Mouse (Mus musculus) intestine, embryonic 15.5 days (tissue): ENCODE data around the gene Atp6v0a1. TPM values are rescaled to one million over a fixed set of nuclear protein-coding genes. Genes with fewer than 3 reads are reported as not detected.

Experiments used
- ATAC-seq: fragments of 200-750 bp; cut with Nextera tagmentation; 2 replicates; pipeline ENCODE4 v1.8.0; 2017; ENCODE audit warnings: moderate TSS enrichment, moderate library complexity
- H3K27ac ChIP-seq: fragments of 300-500 bp; sonication (generic); 2 replicates; pipeline ENCODE4 v1.5.1; 2015; ENCODE audit warnings: mild to moderate bottlenecking, inconsistent platforms
- H3K27me3 ChIP-seq: fragments of 300-500 bp; sonication (generic); replicated peaks from 2 replicates; pipeline ENCODE4 v1.6.1; 2015; ENCODE audit warnings: inconsistent platforms
- H3K36me3 ChIP-seq: fragments of 300-500 bp; sonication (generic); 2 replicates; pipeline ENCODE4 v1.6.1; 2015; ENCODE audit warnings: inconsistent platforms
- H3K4me1 ChIP-seq: fragments of 300-500 bp; sonication (generic); replicated peaks from 2 replicates; pipeline ENCODE4 v1.6.1; 2015; ENCODE audit warnings: inconsistent platforms
- H3K4me2 ChIP-seq: fragments of 300-500 bp; sonication (generic); replicated peaks from 2 replicates; pipeline ENCODE4 v1.6.1; 2015; ENCODE audit warnings: mild to moderate bottlenecking, inconsistent platforms
- H3K4me3 ChIP-seq: fragments of 300-500 bp; sonication (generic); replicated peaks from 2 replicates; pipeline ENCODE4 v1.5.1; 2015; ENCODE audit warnings: inconsistent platforms
- H3K9ac ChIP-seq: fragments of 300-500 bp; sonication (generic); 2 replicates; pipeline ENCODE4 v1.6.1; 2015; ENCODE audit warnings: inconsistent platforms
- H3K9me3 ChIP-seq: fragments of 300-500 bp; sonication (generic); 2 replicates; pipeline ENCODE4 v1.6.1; 2016; ENCODE audit warnings: inconsistent platforms
- WGBS: fragments of 180-500 bp; shearing (Covaris S2); methylation state at CpG from one replicate; pipeline ENCODE4 v1.1.7; 2015; 5-methylcytosine and 5-hydroxymethylcytosine counted together
- polyA plus RNA-seq: library from polyadenylated mRNA; unstranded; fragments of >200 nt; fragmentation: Nextera tagmentation; extraction: Ambion mirVana; gene quantifications from 2 replicates; pipeline ENCODE4 v1.2.1, GENCODE M21; 2015

Atp6v0a1 gene
- polyA plus RNA-seq, 1 experiment from 2014 or later: 36.2 TPM

DNA sequence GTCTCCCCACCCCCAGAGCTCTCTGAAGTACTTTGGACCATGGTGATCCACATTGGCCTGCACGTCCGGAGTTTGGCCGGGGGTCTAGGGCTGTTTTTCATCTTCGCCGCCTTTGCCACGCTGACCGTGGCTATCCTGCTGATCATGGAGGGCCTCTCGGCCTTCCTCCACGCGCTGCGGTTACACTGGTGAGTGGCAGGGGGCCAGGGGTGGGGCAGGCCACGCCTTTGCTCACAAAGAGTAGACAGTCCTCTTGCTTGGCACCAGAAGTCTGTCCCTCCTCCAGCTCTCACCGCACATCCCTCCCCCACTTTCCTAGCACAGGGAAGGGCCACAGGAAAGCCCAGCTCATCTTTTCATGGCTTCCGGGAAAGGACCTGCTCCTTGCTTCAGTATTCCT, 46.2 kb downstream of the Atp6v0a1 start:
- no peak overlapping the region for H3K9ac ChIP-seq
- no peak overlapping the region for H3K4me3 ChIP-seq
- no peak for ATAC-seq
- no peaks in the 10 kb centered on the region for H3K36me3 ChIP-seq
- H3K9me3 ChIP-seq: no peaks in the 10 kb centered on the region
- no peak overlapping the region for H3K4me2 ChIP-seq
- no peaks in the 10 kb centered on the region for H3K27me3 ChIP-seq
- peaks cover 43% of the 10 kb centered on the region for H3K4me1 ChIP-seq
- WGBS: 73% methylated on average over 14 of the region's 14 CpGs
- H3K27ac ChIP-seq: no peak overlapping the region

DNA sequence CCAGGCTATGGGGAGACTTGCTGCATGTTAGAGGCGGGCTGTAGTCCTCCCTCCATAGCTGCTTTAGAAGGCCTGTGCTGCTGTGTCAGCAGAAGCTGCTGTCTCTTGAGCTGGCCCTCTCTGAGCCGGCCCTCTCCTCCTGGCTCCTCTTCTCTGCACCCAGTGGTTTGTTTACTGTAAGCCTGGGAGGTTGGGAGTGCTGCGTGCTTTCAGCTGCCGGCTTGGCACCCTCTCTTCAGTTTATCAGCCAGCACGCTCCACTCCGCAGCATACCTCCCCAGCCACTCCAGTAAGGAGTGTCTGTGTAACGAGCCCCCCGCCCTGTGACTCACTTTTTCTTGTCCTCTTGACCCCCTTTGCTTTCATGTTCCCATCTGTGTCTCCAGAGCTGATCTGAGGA, 47.6 kb downstream of the Atp6v0a1 start:
- H3K36me3 ChIP-seq: no peaks in the 10 kb centered on the region
- WGBS: 21% methylated on average over 8 of the region's 8 CpGs
- peak overlapping the region; percentile 22 for H3K4me2 ChIP-seq
- H3K27ac ChIP-seq: peak overlapping the region; percentile 89
- ATAC-seq: peak; percentile 68
- no peak overlapping the region for H3K4me3 ChIP-seq
- H3K4me1 ChIP-seq: peaks cover 49% of the 10 kb centered on the region
- H3K9me3 ChIP-seq: no peaks in the 10 kb centered on the region
- H3K27me3 ChIP-seq: no peaks in the 10 kb centered on the region
- peak overlapping the region; percentile 8; the same call in 1 of the 2 replicates for H3K9ac ChIP-seq

DNA sequence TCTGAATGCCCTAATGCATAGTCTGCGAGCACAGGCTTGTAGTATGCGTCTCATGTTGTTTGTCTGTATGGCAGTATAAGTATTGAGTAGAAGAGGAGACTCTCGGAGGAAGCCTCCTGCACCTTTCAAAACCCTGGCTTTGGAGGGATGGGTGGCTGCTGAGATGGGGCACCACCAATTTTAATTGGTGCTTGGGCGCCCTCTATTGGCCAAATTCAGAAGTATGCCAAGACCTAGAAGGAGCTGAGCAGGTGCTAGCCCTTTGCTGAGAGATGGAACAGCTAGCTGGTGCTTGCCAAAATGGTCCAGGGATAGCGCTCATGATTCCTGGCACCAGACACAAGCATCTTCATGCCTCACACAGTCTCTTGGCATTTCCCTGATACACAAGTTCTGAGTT, 48.6 kb downstream of the Atp6v0a1 start:
- Histone ChIP-seq H3K4me2 (no peak overlapping the region), H3K4me1 (peaks cover 55% of the 10 kb centered on the region), H3K27ac (peak overlapping the region; percentile 89), H3K27me3 (no peaks in the 10 kb centered on the region), H3K36me3 (no peaks in the 10 kb centered on the region), H3K4me3 (no peak overlapping the region), H3K9me3 (no peaks in the 10 kb centered on the region), H3K9ac (no peak overlapping the region)
- WGBS: 25% methylated on average over 5 of the region's 5 CpGs
- no peak for ATAC-seq

DNA sequence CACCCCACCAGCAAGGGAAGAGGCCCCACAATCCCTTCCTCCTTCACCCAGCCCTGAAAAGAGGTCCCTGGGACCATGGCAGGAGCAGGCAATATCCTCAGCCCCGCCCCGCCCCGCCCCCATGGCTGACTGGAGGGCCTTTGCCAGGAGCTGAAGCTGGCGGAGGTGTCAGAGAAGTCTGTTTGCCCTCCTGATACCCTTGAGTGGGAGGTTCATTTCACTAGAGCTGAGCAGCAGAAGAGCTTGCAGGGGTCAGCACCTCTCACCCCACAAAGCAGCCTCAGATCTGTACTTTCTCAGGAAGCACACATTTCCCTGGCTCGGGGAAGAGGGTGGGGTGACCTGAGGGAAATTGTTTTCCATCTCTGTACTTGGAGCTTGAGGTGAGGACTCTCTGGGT, 49.5 kb downstream of the Atp6v0a1 start:
- Histone ChIP-seq H3K27ac (peak overlapping the region; percentile 83), H3K9me3 (no peaks in the 10 kb centered on the region), H3K9ac (no peak overlapping the region), H3K27me3 (no peaks in the 10 kb centered on the region), H3K4me1 (peaks cover 62% of the 10 kb centered on the region), H3K4me2 (peak overlapping the region; percentile 15; the same call in 1 of the 2 replicates), H3K4me3 (no peak overlapping the region), H3K36me3 (no peaks in the 10 kb centered on the region)
- 48% methylated on average over 5 of the region's 5 CpGs for WGBS
- ATAC-seq: peak; percentile 23; the same call in 1 of the 2 replicates

DNA sequence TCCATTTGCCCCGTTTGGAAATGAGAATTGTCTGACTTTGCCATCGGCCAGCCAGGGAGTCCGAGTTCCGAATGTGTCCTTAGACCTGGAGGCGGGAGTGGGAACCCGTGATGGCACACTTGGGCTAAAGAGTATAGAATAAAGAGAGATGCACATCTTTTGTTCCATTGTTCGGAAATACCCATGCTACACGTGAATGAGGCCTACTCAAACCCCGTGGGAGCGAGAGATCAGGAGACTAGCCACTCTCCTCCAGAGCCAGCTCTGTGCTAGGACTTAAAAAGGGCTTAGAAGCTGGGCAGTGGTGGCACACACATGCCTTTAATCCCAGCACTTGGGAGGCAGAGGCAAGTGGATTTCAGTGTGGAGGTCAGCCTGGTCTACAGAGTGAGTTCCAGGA, 50.2 kb downstream of the Atp6v0a1 start:
- 80% methylated on average over 10 of the region's 10 CpGs for WGBS

DNA sequence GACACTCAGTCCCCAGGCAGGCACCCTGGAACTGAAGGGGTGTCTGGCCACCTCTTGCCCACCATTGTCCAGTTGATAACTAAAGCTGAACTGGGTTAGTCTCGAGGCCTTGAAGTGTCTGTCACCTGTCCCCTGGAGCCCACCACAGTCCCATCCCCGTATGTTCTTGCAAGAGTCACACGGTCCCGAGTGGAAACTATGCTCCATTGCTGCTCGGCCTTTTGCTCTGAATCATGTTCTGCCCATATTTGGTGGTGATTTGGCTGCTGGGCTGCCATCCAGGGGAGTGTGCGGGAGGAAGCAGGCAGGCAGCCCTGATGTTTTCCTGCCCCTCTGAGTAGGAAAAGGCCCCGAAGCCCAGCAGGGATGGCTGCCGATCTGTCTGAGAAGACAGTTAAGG, 50.9 kb downstream of the Atp6v0a1 start:
- Histone ChIP-seq H3K4me1 (peaks cover 73% of the 10 kb centered on the region), H3K27me3 (no peaks in the 10 kb centered on the region), H3K4me3 (no peak overlapping the region), H3K27ac (peak overlapping the region; percentile 83), H3K4me2 (no peak overlapping the region), H3K9me3 (no peaks in the 10 kb centered on the region), H3K9ac (no peak overlapping the region), H3K36me3 (no peaks in the 10 kb centered on the region)
- WGBS: 45% methylated on average over 8 of the region's 8 CpGs
- ATAC-seq: no peak

More for the DNA sequence above, 50.2 kb downstream of the Atp6v0a1 start:
- Histone ChIP-seq H3K27me3 (no peaks in the 10 kb centered on the region), H3K4me1 (peaks cover 69% of the 10 kb centered on the region), H3K36me3 (no peaks in the 10 kb centered on the region), H3K9me3 (no peaks in the 10 kb centered on the region), H3K4me3 (no peak overlapping the region), H3K27ac (peak overlapping the region; percentile 83), H3K4me2 (no peak overlapping the region), H3K9ac (no peak overlapping the region)
- ATAC-seq: no peak

DNA sequence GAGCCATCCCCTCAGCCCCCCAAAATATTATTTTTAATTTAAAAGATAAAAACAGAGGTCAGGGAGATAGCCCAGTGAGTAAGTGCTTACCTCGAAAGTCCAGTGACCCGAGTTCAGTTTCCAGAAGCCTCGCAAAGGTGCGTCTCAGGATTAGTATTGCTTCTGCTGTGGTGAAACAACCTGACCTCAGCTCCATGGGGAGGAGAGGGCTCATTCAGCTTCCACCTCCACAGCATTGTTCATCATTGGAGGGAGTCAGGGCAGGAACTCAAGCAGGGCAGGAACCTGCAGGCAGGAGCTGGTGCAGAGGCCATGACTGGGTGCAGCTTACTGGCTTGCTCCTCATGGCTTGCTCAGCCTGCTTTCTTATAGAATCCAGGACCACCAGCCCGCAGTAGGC, 51.8 kb downstream of the Atp6v0a1 start:
- peak overlapping the region; percentile 99 for H3K27ac ChIP-seq
- no peak overlapping the region for H3K4me3 ChIP-seq
- H3K4me2 ChIP-seq: no peak overlapping the region
- H3K9me3 ChIP-seq: no peaks in the 10 kb centered on the region
- no peak overlapping the region for H3K9ac ChIP-seq
- 85% methylated on average over 5 of the region's 5 CpGs for WGBS
- H3K36me3 ChIP-seq: no peaks in the 10 kb centered on the region
- H3K27me3 ChIP-seq: no peaks in the 10 kb centered on the region
- no peak for ATAC-seq
- peaks cover 71% of the 10 kb centered on the region for H3K4me1 ChIP-seq

DNA sequence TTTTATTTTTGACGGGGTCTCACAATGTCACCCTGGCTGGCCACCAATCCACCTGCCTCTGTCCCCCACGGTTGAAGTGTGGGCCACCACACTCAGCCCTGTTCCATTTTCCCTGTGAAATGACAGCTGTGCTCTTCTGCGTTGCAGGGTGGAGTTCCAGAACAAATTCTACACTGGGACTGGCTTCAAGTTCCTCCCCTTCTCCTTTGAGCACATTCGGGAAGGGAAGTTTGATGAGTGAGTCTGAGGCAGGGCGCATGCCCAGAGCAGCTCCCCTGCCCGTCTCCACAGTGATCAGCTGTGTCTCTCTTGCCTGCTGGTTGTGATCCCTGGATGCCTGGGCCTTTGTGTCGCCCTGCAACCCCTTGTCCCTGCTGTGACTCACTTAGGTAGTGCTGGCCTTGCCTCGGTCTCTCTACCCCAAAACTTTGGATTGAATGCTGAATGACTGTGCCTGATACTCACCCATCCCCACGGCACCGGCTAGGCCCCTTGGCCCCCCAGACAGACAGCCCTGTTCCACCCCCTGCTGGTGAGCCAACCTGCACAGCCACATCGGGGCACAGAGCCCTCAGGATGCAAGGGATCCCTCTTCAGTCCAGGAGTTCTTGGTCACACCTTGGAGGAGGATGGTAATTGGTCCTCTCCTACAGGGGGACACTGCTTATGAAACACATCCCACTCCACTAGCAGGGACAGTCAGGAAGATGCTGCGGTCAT, 53.1 kb downstream of the Atp6v0a1 start:
- Histone ChIP-seq H3K4me2 (no peak overlapping the region), H3K36me3 (no peaks in the 10 kb centered on the region), H3K4me1 (peaks cover 63% of the 10 kb centered on the region), H3K9ac (no peak overlapping the region), H3K4me3 (no peak overlapping the region), H3K27me3 (no peaks in the 10 kb centered on the region), H3K27ac (peak overlapping the region; percentile 99; the same call in 1 of the 2 replicates), H3K9me3 (no peaks in the 10 kb centered on the region)
- no peak for ATAC-seq
- WGBS: 70% methylated on average over 12 of the region's 12 CpGs

DNA sequence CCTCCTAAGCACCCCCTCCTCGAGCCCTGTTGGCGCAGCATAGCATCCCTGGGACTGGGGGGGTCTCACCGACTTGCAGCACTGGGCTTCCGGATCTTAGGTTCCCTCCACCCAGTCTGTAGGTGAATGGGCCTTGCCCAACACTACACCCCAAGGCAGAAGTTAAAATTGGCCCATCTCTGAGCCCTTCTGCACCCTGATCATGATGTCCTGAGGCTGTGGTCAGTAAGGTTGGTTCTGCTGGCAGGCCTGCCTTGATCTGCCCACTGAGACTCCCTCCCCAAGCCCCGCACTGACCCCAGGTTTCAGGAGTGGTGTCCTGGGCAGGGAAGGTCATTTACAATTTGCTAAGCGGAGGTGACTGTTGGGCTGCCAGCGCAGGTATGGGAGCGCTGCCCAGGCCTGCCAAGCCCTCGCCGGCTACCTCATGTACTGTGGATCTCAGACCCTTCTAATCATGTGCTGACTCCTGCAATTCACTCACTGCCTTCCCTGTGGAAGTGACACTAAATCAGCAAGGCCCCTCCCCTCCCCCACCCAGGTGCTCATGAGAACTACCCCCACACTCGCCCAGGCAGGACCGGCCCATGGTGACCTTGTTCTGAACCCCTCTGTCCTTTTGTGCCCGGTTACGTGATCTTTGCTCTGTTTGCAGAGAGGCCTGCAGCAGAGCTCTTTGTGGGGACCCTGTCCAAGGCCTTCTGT, 53.9 kb downstream of the Atp6v0a1 start:
- Histone ChIP-seq H3K4me3 (no peak overlapping the region), H3K4me2 (peak overlapping the region; percentile 45), H3K36me3 (no peaks in the 10 kb centered on the region), H3K27ac (peak overlapping the region; percentile 99), H3K9me3 (no peaks in the 10 kb centered on the region), H3K4me1 (peaks cover 59% of the 10 kb centered on the region), H3K27me3 (no peaks in the 10 kb centered on the region), H3K9ac (peak overlapping the region; percentile 29; the same call in 1 of the 2 replicates)
- WGBS: 57% methylated on average over 14 of the region's 14 CpGs
- peak; percentile 41 for ATAC-seq

DNA sequence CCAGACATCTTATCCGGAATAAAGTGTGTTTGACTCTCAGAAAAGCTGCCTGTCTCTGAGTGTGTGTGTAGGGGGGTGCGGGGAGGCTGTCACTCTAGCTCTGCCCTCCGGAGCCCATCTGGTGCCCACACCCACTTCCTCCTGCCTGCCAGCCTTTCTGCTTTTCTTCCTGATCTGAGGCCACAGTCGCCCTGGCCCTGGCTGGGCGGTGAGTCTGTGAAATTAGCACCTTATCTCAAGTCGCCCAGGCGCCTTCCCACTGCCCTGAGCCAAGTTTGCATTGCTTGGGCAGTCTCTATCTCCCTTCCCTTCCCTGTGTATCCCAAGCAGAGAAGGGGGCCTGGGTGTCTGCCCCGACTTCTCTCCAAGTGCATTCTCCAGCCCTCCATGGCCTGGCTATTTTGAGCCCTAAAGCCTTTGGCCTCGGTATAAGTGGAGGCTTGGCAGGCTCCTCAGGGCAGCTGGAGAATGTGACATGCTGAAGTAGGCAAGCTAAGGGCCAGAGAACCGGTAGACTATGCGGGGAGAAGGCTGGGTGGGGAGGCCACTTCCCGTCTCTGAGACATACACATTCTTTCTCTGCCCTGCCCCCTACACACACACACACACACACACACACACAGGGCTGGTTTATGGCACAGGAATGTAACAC, 54.5 kb downstream of the Atp6v0a1 start:
- WGBS: 12% methylated on average over 12 of the region's 12 CpGs

DNA sequence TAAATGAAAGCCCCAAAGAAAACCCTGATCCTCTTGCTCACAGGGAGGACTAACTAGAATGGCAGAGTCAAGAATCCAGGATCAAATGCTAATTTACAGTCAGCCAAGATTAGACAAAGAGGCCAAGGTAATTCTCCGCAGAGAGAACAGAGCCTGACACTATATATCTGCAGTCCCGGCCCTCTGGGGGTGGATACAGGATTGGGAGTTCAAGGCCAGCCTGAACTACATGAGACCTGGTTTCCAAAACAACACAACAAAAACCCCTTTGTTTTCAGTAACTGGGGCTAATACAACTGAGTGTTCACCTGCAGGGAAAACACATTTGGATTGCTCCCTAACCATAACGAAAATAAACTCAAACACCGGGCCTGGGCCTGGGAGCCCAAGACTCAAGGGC, 55.2 kb downstream of the Atp6v0a1 start:
- Histone ChIP-seq H3K9me3 (no peaks in the 10 kb centered on the region), H3K4me3 (no peak overlapping the region), H3K9ac (no peak overlapping the region), H3K4me1 (peaks cover 50% of the 10 kb centered on the region), H3K27me3 (no peaks in the 10 kb centered on the region), H3K4me2 (0 out of 2 replicates have a peak overlapping the region, but pooled peaks have one; percentile 45), H3K27ac (peak overlapping the region; percentile 99), H3K36me3 (no peaks in the 10 kb centered on the region)
- 58% methylated on average over 4 of the region's 4 CpGs for WGBS
- no peak for ATAC-seq

More for the DNA sequence above, 54.5 kb downstream of the Atp6v0a1 start:
- H3K4me3 ChIP-seq: no peak overlapping the region
- peak overlapping the region; percentile 29 for H3K9ac ChIP-seq
- H3K27ac ChIP-seq: peak overlapping the region; percentile 99
- H3K36me3 ChIP-seq: no peaks in the 10 kb centered on the region
- peak; percentile 79 for ATAC-seq
- H3K4me1 ChIP-seq: peaks cover 52% of the 10 kb centered on the region
- no peaks in the 10 kb centered on the region for H3K9me3 ChIP-seq
- peak overlapping the region; percentile 45 for H3K4me2 ChIP-seq
- no peaks in the 10 kb centered on the region for H3K27me3 ChIP-seq

DNA sequence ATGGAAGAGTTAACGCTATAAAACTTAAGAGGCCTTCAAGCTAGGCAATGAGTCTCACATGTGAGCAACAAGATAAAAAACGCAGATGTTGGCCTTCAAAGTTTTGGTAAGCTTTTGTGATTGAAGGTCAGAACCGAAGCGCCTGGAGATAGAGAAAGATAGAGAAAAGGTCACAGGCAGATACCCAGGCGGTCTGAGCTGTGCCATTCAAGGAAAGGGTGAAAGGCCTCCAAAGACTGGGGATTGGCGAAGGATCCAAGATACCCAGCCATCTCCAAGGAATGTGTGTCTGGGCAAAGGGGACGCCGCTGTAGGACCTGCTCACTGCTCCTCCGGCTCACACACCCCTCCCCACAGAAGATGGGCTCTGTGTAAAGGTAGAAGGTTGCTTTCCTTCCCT, 55.8 kb downstream of the Atp6v0a1 start:
- Histone ChIP-seq H3K27ac (peak overlapping the region; percentile 42), H3K4me3 (no peak overlapping the region), H3K9ac (no peak overlapping the region), H3K9me3 (no peaks in the 10 kb centered on the region), H3K36me3 (no peaks in the 10 kb centered on the region), H3K27me3 (no peaks in the 10 kb centered on the region), H3K4me1 (peaks cover 46% of the 10 kb centered on the region), H3K4me2 (no peak overlapping the region)
- ATAC-seq: no peak
- WGBS: 85% methylated on average over 9 of the region's 9 CpGs
